Mouse (Mus musculus): ENCODE measurements at regions not wholly inside any gene's neighbourhood (a gene's known extent, or its start where the extent isn't known, plus 50 kb on each side); places are given as distances from the start of the nearest gene placed in this dataset.

GRCm38 (mm10) chr3:101194319-101194718, 84.2 kb upstream of the Ptgfrn start:
- TF ChIP-seq CTCF (IDR thresholded peaks at IDR 0.05; ENCODE audit: low read depth): no peak
- no peak for TF ChIP-seq EP300 (IDR thresholded peaks at IDR 0.05; ENCODE audit: low read depth)

Data from liver, postnatal 0 days (tissue).